Comparison of ENCODE assay signal across 18 mouse cellular contexts in genomic region chr16:30642229-30642628, GRCm38 (mm10). TPM values are rescaled to one million over a fixed set of nuclear protein-coding genes. Genes with fewer than 3 reads are reported as not detected.
DNase-seq lines count a peak whose midpoint lies in the region; ATAC-seq and TF ChIP-seq lines count a peak whose summit lies in the region.
"Had no signal": no experiment of that assay in that cellular context is flagged by ENCODE, and none has a peak within 500 bp of the region (broad histone marks: within the 10 kb centered on the region; RNA-seq: fewer than 3 reads in every experiment).

No protein-coding gene starts in this region.

- ATAC-seq in CD4-positive, CD25-positive, alpha-beta regulatory T cell, adult 4 months: no peak
- ATAC-seq in liver, embryonic 14.5 days (ENCODE audit: insufficient read depth): no peak
- ATAC-seq: hindbrain, embryonic 16.5 days had no signal

- peak; percentile 14 for DNase-seq in CD4-positive, CD25-positive, alpha-beta regulatory T cell, adult 2 months (ENCODE audit: low read depth, low spot score)
- DNase-seq in liver, embryonic 14.5 days (ENCODE audit: low read depth in 3 of 3, low spot score in 3 of 3): no peak
- DNase-seq in liver (no peak), adipocyte (ENCODE audit: low spot score) (no peak)
- peak; percentile 1 for DNase-seq in c-Kit-positive CD71-positive TER-119-positive erythroid progenitor cells, embryonic 14.5 days (ENCODE audit: low spot score)
- no peak for DNase-seq in yolk sac, embryonic 10.5 days (ENCODE audit: low spot score)
- DNase-seq: adrenal gland, adult 8-10 months; cerebellum, postnatal 36 days; heart, adult 11 months; kidney, postnatal 14 days; thymus, adult 2 months had no signal

- peak; percentile 62 for TF ChIP-seq CTCF in liver, embryonic 14.5 days (IDR thresholded peaks at IDR 0.05; ENCODE audit: low read depth)
- peak; percentile 60 for TF ChIP-seq CTCF in ES-Bruce4 (IDR thresholded peaks at IDR 0.05; ENCODE audit: low read depth, low read length)

- no peak overlapping the region for H3K27ac ChIP-seq in liver, embryonic 14.5 days
- H3K27ac ChIP-seq in ES-Bruce4 (ENCODE audit: insufficient read depth, low read length): peak overlapping the region; percentile 96
- H3K27ac ChIP-seq: embryonic facial prominence, embryonic 12.5 days; forebrain, embryonic 10.5 days; limb, embryonic 10.5 days; lung, embryonic 15.5 days had no signal

- no peak for TF ChIP-seq EP300 in liver, embryonic 14.5 days (IDR thresholded peaks at IDR 0.05; ENCODE audit: low read depth)
- 0 out of 2 replicates have a peak, but pooled peaks have one; percentile 8 for TF ChIP-seq EP300 in ES-Bruce4 (IDR thresholded peaks at IDR 0.05; ENCODE audit: insufficient read depth, low read depth, low read length)

- no peak overlapping the region for H3K4me3 ChIP-seq in liver, embryonic 14.5 days (ENCODE audit: insufficient read depth in 1 of 2, low read depth in 2 of 2, low read length in 2 of 2)
- no peak overlapping the region for H3K4me3 ChIP-seq in ES-Bruce4 (ENCODE audit: low read depth, low read length)
- H3K4me3 ChIP-seq: embryonic facial prominence, embryonic 12.5 days; forebrain, embryonic 10.5 days; limb, embryonic 10.5 days; lung, embryonic 15.5 days had no signal

- WGBS in liver, embryonic 14.5 days (ENCODE audit: insufficient replicate concordance): 75% methylated on average over 3 of the region's 3 CpGs

- H3K9ac ChIP-seq in liver, embryonic 14.5 days (replicated peaks): no peak overlapping the region
- no peak overlapping the region for H3K9ac ChIP-seq in ES-Bruce4 (ENCODE audit: low read depth, poor library complexity, severe bottlenecking)
- H3K9ac ChIP-seq: embryonic facial prominence, embryonic 12.5 days; lung, embryonic 15.5 days had no signal

- no peak for TF ChIP-seq POLR2A in ES-Bruce4 (IDR thresholded peaks at IDR 0.05; ENCODE audit: insufficient read depth, low read length)

- no peak overlapping the region for H3K4me2 ChIP-seq in liver, embryonic 14.5 days (ENCODE audit: low read depth)
- H3K4me2 ChIP-seq: embryonic facial prominence, embryonic 12.5 days; lung, embryonic 15.5 days had no signal

- H3K4me1 ChIP-seq in liver, embryonic 14.5 days (replicated peaks; ENCODE audit: control insufficient read depth in 2 of 2, insufficient read depth in 2 of 2, low read length in 1 of 2): peaks cover 0 to 3% of the 10 kb centered on the region in 2 experiments; a peak in 1 of 4 replicates
- peaks cover 3% of the 10 kb centered on the region for H3K4me1 ChIP-seq in ES-Bruce4 (ENCODE audit: control insufficient read depth, insufficient read depth, low read length)
- H3K4me1 ChIP-seq: lung, embryonic 15.5 days had no signal

- H3K9me3 ChIP-seq in liver, embryonic 14.5 days (ENCODE audit: control insufficient read depth, low read length): no peaks in the 10 kb centered on the region
- H3K9me3 ChIP-seq in ES-Bruce4 (replicated peaks; ENCODE audit: control insufficient read depth, insufficient read depth, low read length, poor library complexity, severe bottlenecking): peaks cover 16% of the 10 kb centered on the region
- H3K9me3 ChIP-seq: embryonic facial prominence, embryonic 12.5 days; limb, embryonic 10.5 days; lung, embryonic 15.5 days had no signal

- H3K36me3 ChIP-seq in liver, embryonic 14.5 days (replicated peaks; ENCODE audit: control insufficient read depth, insufficient read depth, low read depth): no peaks in the 10 kb centered on the region
- no peaks in the 10 kb centered on the region for H3K36me3 ChIP-seq in ES-Bruce4 (ENCODE audit: control insufficient read depth, insufficient read depth, low read length, poor library complexity, severe bottlenecking)
- H3K36me3 ChIP-seq: embryonic facial prominence, embryonic 12.5 days; forebrain, embryonic 10.5 days; limb, embryonic 10.5 days; lung, embryonic 15.5 days had no signal

- no peaks in the 10 kb centered on the region for H3K27me3 ChIP-seq in liver, embryonic 14.5 days (ENCODE audit: control insufficient read depth, insufficient read depth, low read length)
- H3K27me3 ChIP-seq in ES-Bruce4 (ENCODE audit: control insufficient read depth, insufficient read depth, low read length, poor library complexity, severe bottlenecking): no peaks in the 10 kb centered on the region
- H3K27me3 ChIP-seq: embryonic facial prominence, embryonic 12.5 days; lung, embryonic 15.5 days had no signal

RNA-seq across cellular contexts. Expression of gene Fam43a, which starts 42.7 kb away (rescaled TPM):
- under 1 TPM in 1 of 2 experiments, not detected in 1; 0.91 TPM for polyA plus RNA-seq in CD4-positive, CD25-positive, alpha-beta regulatory T cell, adult 4 months (2017; shearing (Covaris generic))
- polyA plus RNA-seq in liver, embryonic 14.5 days (2012; rRNA removed): 2.7 and 2.9 TPM in 2 replicates
- polyA plus RNA-seq in liver, embryonic 14.5 days (2014; fragmentation: Nextera tagmentation; extraction: Ambion mirVana): 1.6 and 2.0 TPM in 2 replicates
- polyA plus RNA-seq in ES-Bruce4 (2011; ENCODE audit: insufficient read depth, insufficient read length, low read depth, missing spikeins): 14.2 and 15.8 TPM in 2 replicates

RNA-seq across cellular contexts. Expression of gene Lsg1, which starts 54.8 kb away (rescaled TPM):
- polyA plus RNA-seq in CD4-positive, CD25-positive, alpha-beta regulatory T cell, adult 4 months (2017; shearing (Covaris generic)): 10 to 100 TPM; 62.1 to 88.6 TPM
- 7.1 and 12.3 TPM in 2 replicates for polyA plus RNA-seq in liver, embryonic 14.5 days (2012; rRNA removed)
- polyA plus RNA-seq in liver, embryonic 14.5 days (2014; fragmentation: Nextera tagmentation; extraction: Ambion mirVana): 28.2 and 28.8 TPM in 2 replicates
- polyA plus RNA-seq in ES-Bruce4 (2011; ENCODE audit: insufficient read depth, insufficient read length, low read depth, missing spikeins): 70.9 and 73.3 TPM in 2 replicates

Comparison
In these comparisons a context has a peak if more than half of its experiments do, and no peak if none do; other contexts are left out.
1. DNase-seq: peak in CD4-positive, CD25-positive, alpha-beta regulatory T cell, adult 2 months (single experiment) and c-Kit-positive CD71-positive TER-119-positive erythroid progenitor cells, embryonic 14.5 days (single experiment); none in liver, embryonic 14.5 days (0 of 3), liver (single experiment), yolk sac, embryonic 10.5 days (single experiment) and adipocyte (single experiment).